In the genomic region with DNA sequence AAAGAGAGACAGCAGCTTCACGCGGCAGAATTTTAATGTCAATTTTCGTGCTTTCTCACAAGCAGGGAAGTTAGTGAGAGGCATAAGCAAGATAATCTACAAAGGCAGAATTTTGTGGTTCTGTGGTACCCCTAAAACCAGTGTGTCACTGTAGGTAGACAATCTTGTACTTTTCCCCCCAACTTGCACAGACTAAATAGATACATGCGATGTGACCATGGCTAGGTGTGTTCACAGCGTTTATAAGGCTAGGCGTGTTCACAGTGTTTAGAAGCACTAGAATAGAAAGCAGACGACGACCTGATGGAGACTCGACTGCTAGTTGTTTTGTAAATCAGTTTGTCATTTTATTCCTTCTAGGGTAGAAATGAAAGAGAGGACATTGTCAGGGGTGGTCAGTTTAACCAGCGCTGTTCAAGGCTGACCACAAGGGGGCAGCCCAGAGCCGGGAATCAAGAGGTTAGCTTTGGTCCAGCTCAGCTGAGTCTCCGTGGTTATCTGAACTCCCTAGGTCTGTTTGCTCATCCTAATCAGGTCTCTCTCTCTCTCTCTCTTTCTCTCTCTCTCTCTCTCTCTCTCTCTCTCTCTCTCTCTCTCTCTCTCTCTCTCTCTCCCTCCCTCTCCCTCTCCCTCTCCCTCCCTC, we compare ENCODE assay signal across 8 mouse cellular contexts. TPM values are rescaled to one million over a fixed set of nuclear protein-coding genes. Genes with fewer than 3 reads are reported as not detected.
DNase-seq lines count a peak whose midpoint lies in the region; ATAC-seq lines count a peak whose summit lies in the region.

No protein-coding gene starts in this region.

- WGBS in kidney, embryonic 14.5 days = 38% methylated on average over 12 of the region's 12 CpGs
- WGBS in liver, embryonic 13.5 days (ENCODE audit: insufficient replicate concordance) = 32% methylated on average over 12 of the region's 12 CpGs

- no peaks in the 10 kb centered on the region for H3K9me3 ChIP-seq in kidney, embryonic 14.5 days (ENCODE audit: control insufficient read depth, low read length)
- no peaks in the 10 kb centered on the region for H3K9me3 ChIP-seq in liver, embryonic 13.5 days (replicated peaks)

- no peak overlapping the region for H3K27ac ChIP-seq in kidney, embryonic 14.5 days (ENCODE audit: low read depth, low read length)
- H3K27ac ChIP-seq in liver, embryonic 13.5 days = no peak overlapping the region

- H3K4me3 ChIP-seq in kidney, embryonic 14.5 days (ENCODE audit: low read length) = no peak overlapping the region
- H3K4me3 ChIP-seq in liver, embryonic 13.5 days (replicated peaks) = no peak overlapping the region

- no peak overlapping the region for H3K9ac ChIP-seq in kidney, embryonic 14.5 days (ENCODE audit: low read depth, low read length)
- no peak overlapping the region for H3K9ac ChIP-seq in liver, embryonic 13.5 days

- H3K36me3 ChIP-seq in kidney, embryonic 14.5 days (ENCODE audit: control insufficient read depth, insufficient read depth, low read length) = no peaks in the 10 kb centered on the region
- no peaks in the 10 kb centered on the region for H3K36me3 ChIP-seq in liver, embryonic 13.5 days
- no peaks in the 10 kb centered on the region for H3K36me3 ChIP-seq in splenic B cell, adult 2 months (ENCODE audit: control insufficient read depth, insufficient read depth, low read length, poor library complexity, severe bottlenecking)

- H3K27me3 ChIP-seq in kidney, embryonic 14.5 days (ENCODE audit: control insufficient read depth, insufficient read depth, low read length) = no peaks in the 10 kb centered on the region
- H3K27me3 ChIP-seq in liver, embryonic 13.5 days = no peaks in the 10 kb centered on the region
- no peaks in the 10 kb centered on the region for H3K27me3 ChIP-seq in splenic B cell, adult 2 months (ENCODE audit: control insufficient read depth, insufficient read depth, low read length, poor library complexity, severe bottlenecking)

- H3K4me2 ChIP-seq in kidney, embryonic 14.5 days (replicated peaks; ENCODE audit: low read depth, low read length) = no peak overlapping the region
- H3K4me2 ChIP-seq in liver, embryonic 13.5 days = no peak overlapping the region

- H3K4me1 ChIP-seq in kidney, embryonic 14.5 days (ENCODE audit: control insufficient read depth, insufficient read depth, low read length) = no peaks in the 10 kb centered on the region
- H3K4me1 ChIP-seq in liver, embryonic 13.5 days (replicated peaks) = no peaks in the 10 kb centered on the region

- DNase-seq in left cerebral cortex, adult 18-20 months (ENCODE audit: low spot score in 2 of 2) = peak; percentile 74 to 75
- DNase-seq in left cerebral cortex, adult 11 months (ENCODE audit: low spot score) = no peak
- peak; percentile 55 for DNase-seq in gastrocnemius, postnatal 25 days
- peak; percentile 44 for DNase-seq in liver, embryonic 13.5 days
- peak; percentile 85 for DNase-seq in neural tube, embryonic 10.5 days (ENCODE audit: extremely low spot score, low spot score)
- DNase-seq in splenic B cell, adult 2 months (ENCODE audit: low read depth, low spot score) = peak; percentile 75

- ATAC-seq in common myeloid progenitor, adult 5-6 weeks (replicated peaks; ENCODE audit: low read depth, poor library complexity, severe bottlenecking) = peak; percentile 93
- ATAC-seq in kidney, embryonic 14.5 days (ENCODE audit: low FRiP score, low TSS enrichment) = peak; percentile 87
- peak; percentile 64 for ATAC-seq in liver, embryonic 13.5 days (ENCODE audit: low read depth)

RNA-seq across cellular contexts. Expression of a gene that starts 27.9 kb away (rescaled TPM):
- 10 to 100 TPM; 24.8 to 26.3 TPM for total RNA-seq in left cerebral cortex, adult 18-20 months (2021)
- total RNA-seq in common myeloid progenitor, adult 5-6 weeks (2017) = 23.7 and 32.2 TPM in 2 replicates
- 10 to 100 TPM; 39.5 to 39.6 TPM for total RNA-seq in gastrocnemius, postnatal 25 days (2021)
- polyA plus RNA-seq in kidney, embryonic 14.5 days (2014; fragmentation: Nextera tagmentation; extraction: Ambion mirVana) = 34.1 and 54.3 TPM in 2 replicates
- polyA plus RNA-seq in liver, embryonic 13.5 days (2015; fragmentation: Nextera tagmentation; extraction: Ambion mirVana) = 7.8 and 10.6 TPM in 2 replicates
